Mouse (Mus musculus) spleen, adult 2 months (tissue): Measurements from ENCODE around the gene Kdm5b.

Experiments
- CTCF ChIP-seq: fragments of 200-500 bp; IDR thresholded peaks from 2 replicates; pipeline ENCODE4 v1.5.1; 2011; ENCODE audit warnings: mild to moderate bottlenecking, inconsistent platforms; ENCODE audit not compliant: insufficient read depth, insufficient read length, insufficient replicate concordance; ENCODE audit errors: extremely low read depth
- POLR2A ChIP-seq: fragments of 200-500 bp; IDR thresholded peaks from 2 replicates; pipeline ENCODE4 v1.6.1; 2011; ENCODE audit warnings: low read depth, low read length, inconsistent platforms

GRCm38 (mm10) chr1:134646261-134646962 is 86.4 kb downstream of the Kdm5b start, which contains the start of gene Syt2:
- no peak for TF ChIP-seq POLR2A
- TF ChIP-seq CTCF: no peak
